ENCODE assay signal across 19 mouse cellular contexts in genomic region chr2:129620881-129621280, GRCm38 (mm10). TPM values are rescaled to one million over a fixed set of nuclear protein-coding genes. Genes with fewer than 3 reads are reported as not detected.
DNase-seq lines count a peak whose midpoint lies in the region; ATAC-seq lines count a peak whose summit lies in the region.
"Had no signal": no experiment of that assay in that cellular context is flagged by ENCODE, and none has a peak within 500 bp of the region (broad histone marks: within the 10 kb centered on the region; RNA-seq: fewer than 3 reads in every experiment).

No protein-coding gene starts in this region.

- no peak overlapping the region for H3K27ac ChIP-seq in heart, embryonic 10.5 days
- H3K27ac ChIP-seq: embryonic facial prominence, embryonic 10.5 days; forebrain, embryonic 13.5 days; hindbrain, embryonic 13.5 days; hindbrain, postnatal 0 days; intestine, embryonic 15.5 days had no signal

- DNase-seq in cerebellum, adult 11-12 months, result peak; percentile 18
- DNase-seq in heart, adult 11 months, result peak; percentile 62
- DNase-seq in heart, embryonic 10.5 days (ENCODE audit: low spot score), result no peak
- peak; percentile 0 for DNase-seq in layer of hippocampus, postnatal 36 days
- no peak for DNase-seq in layer of hippocampus, adult 11-12 months (ENCODE audit: low spot score)
- peak; percentile 18 for DNase-seq in testis, postnatal 10 days (ENCODE audit: low spot score)
- no peak for DNase-seq in testis, postnatal 14 days (ENCODE audit: low spot score)
- DNase-seq: adrenal gland, postnatal 14 days; forebrain, postnatal 0 days; gastrocnemius, postnatal 14 days; heart, postnatal 10 days had no signal

- no peak overlapping the region for H3K4me3 ChIP-seq in heart, embryonic 10.5 days
- H3K4me3 ChIP-seq: embryonic facial prominence, embryonic 10.5 days; forebrain, embryonic 13.5 days; hindbrain, embryonic 13.5 days; intestine, embryonic 15.5 days had no signal

- 81% methylated on average over 5 of the region's 5 CpGs for WGBS in heart, embryonic 10.5 days

- peaks cover 29% of the 10 kb centered on the region for H3K4me1 ChIP-seq in heart, embryonic 10.5 days
- H3K4me1 ChIP-seq: intestine, embryonic 15.5 days had no signal

- no peaks in the 10 kb centered on the region for H3K27me3 ChIP-seq in heart, embryonic 10.5 days (ENCODE audit: insufficient read depth, poor library complexity, severe bottlenecking)
- H3K27me3 ChIP-seq: forebrain, embryonic 13.5 days; hindbrain, embryonic 13.5 days; intestine, embryonic 15.5 days had no signal

- ATAC-seq in cerebellum, adult (ENCODE audit: insufficient number of reproducible peaks, low FRiP score, low TSS enrichment), result no peak
- ATAC-seq: activated CD4-positive, CD25-positive, alpha-beta regulatory T cell, adult 4 months; forebrain, embryonic 13.5 days; forebrain, postnatal 0 days; hindbrain, postnatal 0 days; intestine, embryonic 15.5 days had no signal

- H3K36me3 ChIP-seq in heart, embryonic 10.5 days, result peaks cover 20% of the 10 kb centered on the region

- H3K9me3 ChIP-seq in heart, embryonic 10.5 days, result no peaks in the 10 kb centered on the region
- H3K9me3 ChIP-seq: embryonic facial prominence, embryonic 10.5 days; forebrain, embryonic 13.5 days; hindbrain, embryonic 13.5 days; intestine, embryonic 15.5 days had no signal

RNA-seq across cellular contexts. Expression of gene Sirpa, which starts 28.2 kb away (rescaled TPM):
- 11.0 and 12.8 TPM in 2 replicates for polyA plus RNA-seq in heart, embryonic 10.5 days (2016; fragmentation: Nextera tagmentation; extraction: Ambion mirVana)
- total RNA-seq in layer of hippocampus, postnatal 36 days (2021), result 100 to 1,000 TPM; 272 to 282 TPM
- total RNA-seq: MEL had no signal

Comparison
In these comparisons a context has a peak if more than half of its experiments do, and no peak if none do; other contexts are left out.
1. DNase-seq: peak in cerebellum, adult 11-12 months (single experiment), heart, adult 11 months (single experiment), layer of hippocampus, postnatal 36 days (2 of 2) and testis, postnatal 10 days (single experiment); none in heart, embryonic 10.5 days (single experiment), layer of hippocampus, adult 11-12 months (single experiment) and testis, postnatal 14 days (single experiment).